Comparison of ENCODE assay signal across 1 mouse cellular context in genomic region chr17:24842631-24843030, GRCm38 (mm10).
A peak's percentile ranks its signal among the peaks of the same experiment; 100 is the strongest.
TF ChIP-seq lines count a peak whose summit lies in the region.

No protein-coding gene starts in this region.

TF ChIP-seq in MEL, 35 proteins besides CTCF, POLR2A, EP300 and RAD21:
- no peak for TF ChIP-seq RCOR1 (IDR thresholded peaks at IDR 0.05; ENCODE audit: low read depth, low read length)
- TF ChIP-seq ZC3H11A (IDR thresholded peaks at IDR 0.05; ENCODE audit: low read depth, low read length), result peak; percentile 23; the same call in 1 of the 2 replicates
- no peak for TF ChIP-seq HCFC1 (IDR thresholded peaks at IDR 0.05; ENCODE audit: low read depth, low read length)
- no peak for TF ChIP-seq MXI1 (IDR thresholded peaks at IDR 0.05; ENCODE audit: low read depth, low read length)
- TF ChIP-seq GABPA (IDR thresholded peaks at IDR 0.05; ENCODE audit: low read depth, low read length), result no peak
- peak; percentile 41; the same call in 1 of the 2 replicates for TF ChIP-seq SMC3 (IDR thresholded peaks at IDR 0.05; ENCODE audit: low read depth, low read length)
- TF ChIP-seq TAL1 (IDR thresholded peaks at IDR 0.05; ENCODE audit: low read length), result no peak
